Mouse (Mus musculus): ENCODE results near the gene Creg1. TPM values are rescaled to one million over a fixed set of nuclear protein-coding genes. Genes with fewer than 3 reads are reported as not detected.

Creg1 gene
- polyA plus RNA-seq, 1 experiment from 2014 or later, result 334 TPM

- Histone ChIP-seq H3K27ac (replicated peaks) (no peak within 1 kb of the TSS), H3K4me3 (replicated peaks) (no peak within 1 kb of the TSS), H3K4me2 (no peak within 1 kb of the TSS), H3K4me1 (replicated peaks) (no peaks in the 10 kb centered on the region), H3K27me3 (no peaks in the 10 kb centered on the region), H3K9ac (no peak within 1 kb of the TSS), H3K9me3 (replicated peaks) (no peaks in the 10 kb centered on the region), H3K36me3 (replicated peaks) (no peaks in the 10 kb centered on the region)
- whole genome bisulfite sequencing (ENCODE audit: insufficient replicate concordance), result 71% methylated on average over 8 of the region's 8 CpGs
- ATAC-seq (ENCODE audit: insufficient read depth), result no peak
These were observed 25.0 kb downstream of the Creg1 start, which contains the start of gene Cd247 for GRCm38 (mm10) chr1:165788511-165788910. Gene Cd247 (plus strand): TSS chr1:165788681.

- Histone ChIP-seq H3K27me3 (no peaks in the 10 kb centered on the region), H3K4me1 (replicated peaks) (no peaks in the 10 kb centered on the region), H3K4me2 (no peak overlapping the region), H3K27ac (replicated peaks) (no peak overlapping the region), H3K9ac (no peak overlapping the region), H3K4me3 (replicated peaks) (no peak overlapping the region), H3K36me3 (replicated peaks) (no peaks in the 10 kb centered on the region), H3K9me3 (replicated peaks) (no peaks in the 10 kb centered on the region)
- ATAC-seq (ENCODE audit: insufficient read depth), result no peak
- 80% methylated on average over 17 of the region's 17 CpGs for WGBS (ENCODE audit: insufficient replicate concordance)
These were observed 25.6 kb downstream of the Creg1 start for GRCm38 (mm10) chr1:165789066-165789660.

- no peak; the same call in 1 of the 2 replicates for ATAC-seq (ENCODE audit: insufficient read depth)
- no peaks in the 10 kb centered on the region for H3K27me3 ChIP-seq
These were observed 26.4 kb downstream of the Creg1 start for GRCm38 (mm10) chr1:165789963-165790362.

GRCm38 (mm10) chr1:165790461-165791210 is 27.1 kb downstream of the Creg1 start:
- H3K4me2 ChIP-seq, result no peak overlapping the region
- no peak overlapping the region for H3K27ac ChIP-seq (replicated peaks)
- H3K4me3 ChIP-seq (replicated peaks), result no peak overlapping the region
- 79% methylated on average over 17 of the region's 17 CpGs for WGBS (ENCODE audit: insufficient replicate concordance)
- H3K9me3 ChIP-seq (replicated peaks), result no peaks in the 10 kb centered on the region
- ATAC-seq (ENCODE audit: insufficient read depth), result no peak
- no peaks in the 10 kb centered on the region for H3K36me3 ChIP-seq (replicated peaks)
- H3K4me1 ChIP-seq (replicated peaks), result no peaks in the 10 kb centered on the region
- H3K9ac ChIP-seq, result no peak overlapping the region
- no peaks in the 10 kb centered on the region for H3K27me3 ChIP-seq

More at GRCm38 (mm10) chr1:165789963-165790362, 26.4 kb downstream of the Creg1 start:
- Histone ChIP-seq H3K4me3 (replicated peaks) (no peak overlapping the region), H3K27ac (replicated peaks) (no peak overlapping the region), H3K4me2 (no peak overlapping the region), H3K9me3 (replicated peaks) (no peaks in the 10 kb centered on the region), H3K36me3 (replicated peaks) (no peaks in the 10 kb centered on the region), H3K4me1 (replicated peaks) (no peaks in the 10 kb centered on the region), H3K9ac (no peak overlapping the region)
- 76% methylated on average over 6 of the region's 6 CpGs for WGBS (ENCODE audit: insufficient replicate concordance)

- H3K4me2 ChIP-seq, result no peak overlapping the region
- no peaks in the 10 kb centered on the region for H3K36me3 ChIP-seq (replicated peaks)
- 79% methylated on average over 9 of the region's 9 CpGs for WGBS (ENCODE audit: insufficient replicate concordance)
- H3K4me3 ChIP-seq (replicated peaks), result no peak overlapping the region
- H3K9me3 ChIP-seq (replicated peaks), result no peaks in the 10 kb centered on the region
- no peak for ATAC-seq (ENCODE audit: insufficient read depth)
- H3K27ac ChIP-seq (replicated peaks), result no peak overlapping the region
- H3K9ac ChIP-seq, result no peak overlapping the region
- no peaks in the 10 kb centered on the region for H3K4me1 ChIP-seq (replicated peaks)
- no peaks in the 10 kb centered on the region for H3K27me3 ChIP-seq
These were observed 27.9 kb downstream of the Creg1 start for GRCm38 (mm10) chr1:165791411-165791810.

GRCm38 (mm10) chr1:165801709-165802310 is 38.3 kb downstream of the Creg1 start:
- no peaks in the 10 kb centered on the region for H3K27me3 ChIP-seq
- H3K4me3 ChIP-seq (replicated peaks), result no peak overlapping the region
- ATAC-seq (ENCODE audit: insufficient read depth), result no peak
- H3K36me3 ChIP-seq (replicated peaks), result no peaks in the 10 kb centered on the region
- H3K9me3 ChIP-seq (replicated peaks), result no peaks in the 10 kb centered on the region
- no peaks in the 10 kb centered on the region for H3K4me1 ChIP-seq (replicated peaks)
- no peak overlapping the region for H3K4me2 ChIP-seq
- no peak overlapping the region for H3K27ac ChIP-seq (replicated peaks)
- 72% methylated on average over 11 of the region's 11 CpGs for WGBS (ENCODE audit: insufficient replicate concordance)
- H3K9ac ChIP-seq, result no peak overlapping the region

- no peak for ATAC-seq (ENCODE audit: insufficient read depth)
- Histone ChIP-seq H3K27ac (replicated peaks) (no peak overlapping the region), H3K4me3 (replicated peaks) (no peak overlapping the region), H3K9ac (no peak overlapping the region), H3K36me3 (replicated peaks) (no peaks in the 10 kb centered on the region), H3K27me3 (no peaks in the 10 kb centered on the region), H3K9me3 (replicated peaks) (no peaks in the 10 kb centered on the region), H3K4me2 (no peak overlapping the region), H3K4me1 (replicated peaks) (no peaks in the 10 kb centered on the region)
- WGBS (ENCODE audit: insufficient replicate concordance), result 79% methylated on average over 5 of the region's 5 CpGs
These were observed 39.6 kb downstream of the Creg1 start for GRCm38 (mm10) chr1:165803107-165803506.

- Histone ChIP-seq H3K27ac (replicated peaks) (no peak overlapping the region), H3K9ac (no peak overlapping the region), H3K36me3 (replicated peaks) (no peaks in the 10 kb centered on the region), H3K4me2 (no peak overlapping the region), H3K4me3 (replicated peaks) (no peak overlapping the region), H3K4me1 (replicated peaks) (0 out of 2 replicates have a peak, but pooled peaks cover 2% of the 10 kb centered on the region), H3K9me3 (replicated peaks) (no peaks in the 10 kb centered on the region), H3K27me3 (no peaks in the 10 kb centered on the region)
- ATAC-seq (ENCODE audit: insufficient read depth), result no peak
- WGBS (ENCODE audit: insufficient replicate concordance), result 75% methylated on average over 4 of the region's 4 CpGs
These were observed 40.6 kb downstream of the Creg1 start for GRCm38 (mm10) chr1:165804133-165804532.

- Histone ChIP-seq H3K27me3 (peaks cover 23% of the 10 kb centered on the region), H3K4me3 (replicated peaks) (no peak overlapping the region), H3K4me2 (no peak overlapping the region), H3K4me1 (replicated peaks) (0 out of 2 replicates have a peak, but pooled peaks cover 6% of the 10 kb centered on the region), H3K9ac (no peak overlapping the region), H3K36me3 (replicated peaks) (no peaks in the 10 kb centered on the region), H3K27ac (replicated peaks) (no peak overlapping the region), H3K9me3 (replicated peaks) (no peaks in the 10 kb centered on the region)
- 30% methylated on average over 2 of the region's 2 CpGs for WGBS (ENCODE audit: insufficient replicate concordance)
- ATAC-seq (ENCODE audit: insufficient read depth), result no peak
These were observed 47.1 kb downstream of the Creg1 start for GRCm38 (mm10) chr1:165810633-165811032.

GRCm38 (mm10) chr1:165811170-165811569 is 47.6 kb downstream of the Creg1 start:
- WGBS (ENCODE audit: insufficient replicate concordance), result 32% methylated on average over 5 of the region's 5 CpGs
- Histone ChIP-seq H3K9ac (no peak overlapping the region), H3K4me2 (no peak overlapping the region), H3K27ac (replicated peaks) (no peak overlapping the region), H3K36me3 (replicated peaks) (no peaks in the 10 kb centered on the region), H3K27me3 (peaks cover 23% of the 10 kb centered on the region), H3K4me1 (replicated peaks) (0 out of 2 replicates have a peak, but pooled peaks cover 6% of the 10 kb centered on the region), H3K9me3 (replicated peaks) (no peaks in the 10 kb centered on the region), H3K4me3 (replicated peaks) (no peak overlapping the region)
- ATAC-seq (ENCODE audit: insufficient read depth), result no peak

- Histone ChIP-seq H3K27me3 (peaks cover 23% of the 10 kb centered on the region), H3K36me3 (replicated peaks) (no peaks in the 10 kb centered on the region), H3K4me3 (replicated peaks) (no peak overlapping the region), H3K9me3 (replicated peaks) (no peaks in the 10 kb centered on the region), H3K4me1 (replicated peaks) (peaks cover 21% of the 10 kb centered on the region), H3K9ac (no peak overlapping the region), H3K27ac (replicated peaks) (no peak overlapping the region), H3K4me2 (no peak overlapping the region)
- ATAC-seq (ENCODE audit: insufficient read depth), result no peak
- 55% methylated on average over 3 of the region's 3 CpGs for WGBS (ENCODE audit: insufficient replicate concordance)
These were observed 49.2 kb downstream of the Creg1 start for GRCm38 (mm10) chr1:165812775-165813174.

Measured in liver, embryonic 15.5 days (tissue).